Mouse (Mus musculus): ENCODE measurements around the gene Ccl9. TPM values are rescaled to one million over a fixed set of nuclear protein-coding genes. Genes with fewer than 3 reads are reported as not detected.

Ccl9 gene
- polyA plus RNA-seq, 1 experiment from 2014 or later = 12.4 TPM

GRCm38 (mm10) chr11:83572223-83572622 lies 6.2 kb downstream of the Ccl9 start:
- ATAC-seq (ENCODE audit: low read depth) (no peak), DNase-seq (ENCODE audit: low spot score) (no peak)
- Histone ChIP-seq H3K27ac (replicated peaks; ENCODE audit: low read depth, low read length) (no peak overlapping the region), H3K36me3 (ENCODE audit: control insufficient read depth, insufficient read depth, low read length) (no peaks in the 10 kb centered on the region), H3K4me2 (ENCODE audit: low read depth, low read length) (no peak overlapping the region), H3K9ac (ENCODE audit: low read depth, low read length) (no peak overlapping the region), H3K9me3 (ENCODE audit: control insufficient read depth, low read length) (no peaks in the 10 kb centered on the region), H3K4me3 (ENCODE audit: low read depth, low read length) (no peak overlapping the region), H3K4me1 (ENCODE audit: control insufficient read depth, insufficient read depth, low read length) (no peaks in the 10 kb centered on the region), H3K27me3 (replicated peaks; ENCODE audit: control insufficient read depth, insufficient read depth, low read length) (no peaks in the 10 kb centered on the region)
- 82% methylated on average over 8 of the region's 8 CpGs for WGBS

- Histone ChIP-seq H3K4me2 (ENCODE audit: low read depth, low read length) (no peak overlapping the region), H3K27ac (replicated peaks; ENCODE audit: low read depth, low read length) (no peak overlapping the region), H3K4me3 (ENCODE audit: low read depth, low read length) (no peak overlapping the region), H3K27me3 (replicated peaks; ENCODE audit: control insufficient read depth, insufficient read depth, low read length) (no peaks in the 10 kb centered on the region), H3K9me3 (ENCODE audit: control insufficient read depth, low read length) (no peaks in the 10 kb centered on the region), H3K9ac (ENCODE audit: low read depth, low read length) (no peak overlapping the region), H3K36me3 (ENCODE audit: control insufficient read depth, insufficient read depth, low read length) (no peaks in the 10 kb centered on the region), H3K4me1 (ENCODE audit: control insufficient read depth, insufficient read depth, low read length) (no peaks in the 10 kb centered on the region)
- WGBS = 49% methylated on average over 2 of the region's 2 CpGs
- no peak for DNase-seq (ENCODE audit: low spot score)
- no peak for ATAC-seq (ENCODE audit: low read depth)
Measured at GRCm38 (mm10) chr11:83570189-83570588, 8.2 kb downstream of the Ccl9 start.

GRCm38 (mm10) chr11:83569249-83569648 lies 9.2 kb downstream of the Ccl9 start:
- H3K36me3 ChIP-seq (ENCODE audit: control insufficient read depth, insufficient read depth, low read length) = no peaks in the 10 kb centered on the region
- no peak overlapping the region for H3K4me2 ChIP-seq (ENCODE audit: low read depth, low read length)
- WGBS = 98% methylated on average over 7 of the region's 7 CpGs
- DNase-seq (ENCODE audit: low spot score) (no peak), ATAC-seq (ENCODE audit: low read depth) (no peak)
- H3K4me1 ChIP-seq (ENCODE audit: control insufficient read depth, insufficient read depth, low read length) = no peaks in the 10 kb centered on the region
- H3K9me3 ChIP-seq (ENCODE audit: control insufficient read depth, low read length) = no peaks in the 10 kb centered on the region
- no peak overlapping the region for H3K9ac ChIP-seq (ENCODE audit: low read depth, low read length)
- H3K27ac ChIP-seq (replicated peaks; ENCODE audit: low read depth, low read length) = no peak overlapping the region
- no peaks in the 10 kb centered on the region for H3K27me3 ChIP-seq (replicated peaks; ENCODE audit: control insufficient read depth, insufficient read depth, low read length)
- no peak overlapping the region for H3K4me3 ChIP-seq (ENCODE audit: low read depth, low read length)

GRCm38 (mm10) chr11:83568786-83569185 lies 9.7 kb downstream of the Ccl9 start:
- Histone ChIP-seq H3K36me3 (ENCODE audit: control insufficient read depth, insufficient read depth, low read length) (no peaks in the 10 kb centered on the region), H3K4me2 (ENCODE audit: low read depth, low read length) (no peak overlapping the region), H3K4me1 (ENCODE audit: control insufficient read depth, insufficient read depth, low read length) (no peaks in the 10 kb centered on the region), H3K9ac (ENCODE audit: low read depth, low read length) (no peak overlapping the region), H3K27me3 (replicated peaks; ENCODE audit: control insufficient read depth, insufficient read depth, low read length) (no peaks in the 10 kb centered on the region), H3K4me3 (ENCODE audit: low read depth, low read length) (no peak overlapping the region), H3K9me3 (ENCODE audit: control insufficient read depth, low read length) (no peaks in the 10 kb centered on the region), H3K27ac (replicated peaks; ENCODE audit: low read depth, low read length) (no peak overlapping the region)
- 95% methylated on average over 3 of the region's 3 CpGs for WGBS
- DNase-seq (ENCODE audit: low spot score) = no peak
- no peak for ATAC-seq (ENCODE audit: low read depth)

GRCm38 (mm10) chr11:83568061-83568460 lies 10.4 kb downstream of the Ccl9 start:
- no peak overlapping the region for H3K9ac ChIP-seq (ENCODE audit: low read depth, low read length)
- ATAC-seq (ENCODE audit: low read depth) (no peak), DNase-seq (ENCODE audit: low spot score) (no peak)
- H3K4me3 ChIP-seq (ENCODE audit: low read depth, low read length) = no peak overlapping the region
- no peaks in the 10 kb centered on the region for H3K27me3 ChIP-seq (replicated peaks; ENCODE audit: control insufficient read depth, insufficient read depth, low read length)
- H3K36me3 ChIP-seq (ENCODE audit: control insufficient read depth, insufficient read depth, low read length) = no peaks in the 10 kb centered on the region
- no peaks in the 10 kb centered on the region for H3K9me3 ChIP-seq (ENCODE audit: control insufficient read depth, low read length)
- no peaks in the 10 kb centered on the region for H3K4me1 ChIP-seq (ENCODE audit: control insufficient read depth, insufficient read depth, low read length)
- 79% methylated on average over 9 of the region's 9 CpGs for WGBS
- H3K27ac ChIP-seq (replicated peaks; ENCODE audit: low read depth, low read length) = no peak overlapping the region
- H3K4me2 ChIP-seq (ENCODE audit: low read depth, low read length) = no peak overlapping the region

- Histone ChIP-seq H3K4me1 (ENCODE audit: control insufficient read depth, insufficient read depth, low read length) (no peaks in the 10 kb centered on the region), H3K4me2 (ENCODE audit: low read depth, low read length) (no peak overlapping the region), H3K9me3 (ENCODE audit: control insufficient read depth, low read length) (no peaks in the 10 kb centered on the region), H3K27me3 (replicated peaks; ENCODE audit: control insufficient read depth, insufficient read depth, low read length) (no peaks in the 10 kb centered on the region), H3K27ac (replicated peaks; ENCODE audit: low read depth, low read length) (no peak overlapping the region), H3K4me3 (ENCODE audit: low read depth, low read length) (no peak overlapping the region), H3K9ac (ENCODE audit: low read depth, low read length) (no peak overlapping the region), H3K36me3 (ENCODE audit: control insufficient read depth, insufficient read depth, low read length) (no peaks in the 10 kb centered on the region)
- 75% methylated on average over 7 of the region's 7 CpGs for WGBS
- ATAC-seq (ENCODE audit: low read depth) (no peak), DNase-seq (ENCODE audit: low spot score) (no peak)
Measured at GRCm38 (mm10) chr11:83567311-83567710, 11.1 kb downstream of the Ccl9 start.

GRCm38 (mm10) chr11:83566617-83567016 lies 11.8 kb downstream of the Ccl9 start:
- Histone ChIP-seq H3K4me1 (ENCODE audit: control insufficient read depth, insufficient read depth, low read length) (no peaks in the 10 kb centered on the region), H3K9me3 (ENCODE audit: control insufficient read depth, low read length) (no peaks in the 10 kb centered on the region), H3K9ac (ENCODE audit: low read depth, low read length) (no peak overlapping the region), H3K4me2 (ENCODE audit: low read depth, low read length) (no peak overlapping the region), H3K36me3 (ENCODE audit: control insufficient read depth, insufficient read depth, low read length) (no peaks in the 10 kb centered on the region), H3K27me3 (replicated peaks; ENCODE audit: control insufficient read depth, insufficient read depth, low read length) (no peaks in the 10 kb centered on the region), H3K27ac (replicated peaks; ENCODE audit: low read depth, low read length) (no peak overlapping the region), H3K4me3 (ENCODE audit: low read depth, low read length) (no peak overlapping the region)
- ATAC-seq (ENCODE audit: low read depth) = no peak
- DNase-seq (ENCODE audit: low spot score) = no peak

- no peak overlapping the region for H3K27ac ChIP-seq (replicated peaks; ENCODE audit: low read depth, low read length)
- WGBS = 66% methylated on average over 2 of the region's 2 CpGs
- DNase-seq (ENCODE audit: low spot score) = peak; percentile 33
Measured at GRCm38 (mm10) chr11:83563754-83564153, 14.7 kb downstream of the Ccl9 start.

GRCm38 (mm10) chr11:83562311-83562887 lies 16.0 kb downstream of the Ccl9 start:
- WGBS = 67% methylated on average over 6 of the region's 6 CpGs
- Histone ChIP-seq H3K27me3 (replicated peaks; ENCODE audit: control insufficient read depth, insufficient read depth, low read length) (no peaks in the 10 kb centered on the region), H3K27ac (replicated peaks; ENCODE audit: low read depth, low read length) (no peak overlapping the region), H3K4me1 (ENCODE audit: control insufficient read depth, insufficient read depth, low read length) (no peaks in the 10 kb centered on the region), H3K4me3 (ENCODE audit: low read depth, low read length) (no peak overlapping the region), H3K9ac (ENCODE audit: low read depth, low read length) (no peak overlapping the region), H3K36me3 (ENCODE audit: control insufficient read depth, insufficient read depth, low read length) (no peaks in the 10 kb centered on the region), H3K9me3 (ENCODE audit: control insufficient read depth, low read length) (no peaks in the 10 kb centered on the region), H3K4me2 (ENCODE audit: low read depth, low read length) (no peak overlapping the region)
- ATAC-seq (ENCODE audit: low read depth) (no peak), DNase-seq (ENCODE audit: low spot score) (no peak)

More at GRCm38 (mm10) chr11:83563754-83564153, 14.7 kb downstream of the Ccl9 start:
- Histone ChIP-seq H3K4me2 (ENCODE audit: low read depth, low read length) (no peak overlapping the region), H3K36me3 (ENCODE audit: control insufficient read depth, insufficient read depth, low read length) (no peaks in the 10 kb centered on the region), H3K9ac (ENCODE audit: low read depth, low read length) (no peak overlapping the region), H3K9me3 (ENCODE audit: control insufficient read depth, low read length) (no peaks in the 10 kb centered on the region), H3K4me3 (ENCODE audit: low read depth, low read length) (no peak overlapping the region), H3K27me3 (replicated peaks; ENCODE audit: control insufficient read depth, insufficient read depth, low read length) (no peaks in the 10 kb centered on the region), H3K4me1 (ENCODE audit: control insufficient read depth, insufficient read depth, low read length) (no peaks in the 10 kb centered on the region)
- no peak for ATAC-seq (ENCODE audit: low read depth)
